Mouse (Mus musculus): ENCODE results near the gene Nat8f3. TPM values are rescaled to one million over a fixed set of nuclear protein-coding genes. Genes with fewer than 3 reads are reported as not detected.
A peak's percentile ranks its signal among the peaks of the same experiment; 100 is the strongest.
"Not testable (repeated sequence)": the region's sequence is repeated elsewhere in the genome, so short reads cannot be mapped to it uniquely, and the experiment has no call there.

Gene Nat8f3
- total RNA-seq (2021): not detected
- 0.64 and 2.7 TPM in 2 replicates for polyA plus RNA-seq (2012; rRNA removed)
- long read RNA-seq: 0 reads

DNA sequence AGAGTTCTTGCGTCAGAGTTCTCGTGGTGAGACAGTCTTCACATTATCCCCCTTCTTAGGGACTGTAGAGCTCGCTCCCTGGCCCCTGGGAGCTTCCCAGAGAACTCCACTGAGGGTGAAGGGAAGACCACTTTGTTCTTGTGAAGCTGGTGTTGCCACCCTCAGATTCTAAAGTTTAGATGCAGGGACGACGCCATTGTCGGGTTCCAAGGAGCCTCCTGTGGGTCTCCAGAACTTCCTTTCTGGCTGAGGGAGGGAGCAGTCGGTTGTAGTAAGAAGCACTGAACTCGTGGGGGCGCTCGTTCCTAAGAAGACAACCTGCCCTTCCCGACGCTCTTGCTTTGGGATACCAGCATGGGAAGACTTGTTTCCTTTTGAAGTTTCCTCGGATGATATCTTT, at the start of gene Nat8f3:
TSS of gene Nat8f3 (minus strand) at position 223 of the 400 bp plus-strand sequence.
- H3K9ac ChIP-seq (ENCODE audit: low read depth, low read length); H3K27me3 ChIP-seq (ENCODE audit: control insufficient read depth, insufficient read depth, low read length); H3K36me3 ChIP-seq (ENCODE audit: control insufficient read depth, insufficient read depth, low read length); H3K79me2 ChIP-seq (replicated peaks; ENCODE audit: control insufficient read depth, insufficient read depth, low read length); H3K27ac ChIP-seq; intact Hi-C loops (cut with DNase I); H3K4me1 ChIP-seq (ENCODE audit: control insufficient read depth, insufficient read depth, low read length); H3K4me3 ChIP-seq: not testable (repeated sequence)
- DNase-seq: peak; percentile 23 to 47
- 59% methylated on average over 13 of the region's 13 CpGs for WGBS
- peak; percentile 51 for TF ChIP-seq CTCF (IDR thresholded peaks at IDR 0.05)

DNA sequence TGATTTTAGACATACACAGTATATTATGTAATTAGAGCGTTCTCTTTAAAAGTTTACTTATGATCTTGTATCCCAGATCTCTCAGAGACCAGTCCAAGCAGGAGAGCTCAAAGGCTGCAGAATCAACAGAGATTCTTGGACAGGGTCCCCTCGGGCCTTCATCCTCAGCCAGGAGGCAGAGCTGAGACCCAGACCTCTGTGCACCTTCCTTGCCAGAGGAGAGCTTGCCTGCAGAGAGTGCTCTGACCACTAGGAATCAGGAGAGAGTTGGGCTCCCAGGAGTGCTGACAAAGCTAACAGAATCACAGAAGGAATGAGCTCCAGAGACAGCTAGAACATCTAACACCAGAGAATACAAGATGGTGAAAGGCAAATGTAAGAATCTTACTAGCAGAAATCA, 47.8 kb upstream of the Nat8f3 start:
- intact Hi-C loops (cut with DNase I): no loop called here
- no peak for DNase-seq
- H3K27ac ChIP-seq: no peak overlapping the region
- H3K4me1 ChIP-seq (ENCODE audit: control insufficient read depth, insufficient read depth, low read length): no peaks in the 10 kb centered on the region
- no peaks in the 10 kb centered on the region for H3K79me2 ChIP-seq (replicated peaks; ENCODE audit: control insufficient read depth, insufficient read depth, low read length)
- H3K36me3 ChIP-seq (ENCODE audit: control insufficient read depth, insufficient read depth, low read length): no peaks in the 10 kb centered on the region
- H3K9ac ChIP-seq (ENCODE audit: low read depth, low read length): no peak overlapping the region
- WGBS: 89% methylated on average over 2 of the region's 2 CpGs
- H3K27me3 ChIP-seq (ENCODE audit: control insufficient read depth, insufficient read depth, low read length): no peaks in the 10 kb centered on the region
- TF ChIP-seq EP300 (IDR thresholded peaks at IDR 0.05; ENCODE audit: insufficient read depth, low read depth, low read length) (no peak), CTCF (IDR thresholded peaks at IDR 0.05) (no peak), POLR2A (IDR thresholded peaks at IDR 0.05; ENCODE audit: insufficient read depth, low read depth, low read length) (no peak)
- no peak overlapping the region for H3K4me3 ChIP-seq

- 39% methylated on average over 3 of the region's 3 CpGs for WGBS
- intact Hi-C loops (cut with DNase I): not testable (repeated sequence)
These were observed 45.5 kb upstream of the Nat8f3 start for GRCm38 (mm10) chr6:85810942-85811537.

DNA sequence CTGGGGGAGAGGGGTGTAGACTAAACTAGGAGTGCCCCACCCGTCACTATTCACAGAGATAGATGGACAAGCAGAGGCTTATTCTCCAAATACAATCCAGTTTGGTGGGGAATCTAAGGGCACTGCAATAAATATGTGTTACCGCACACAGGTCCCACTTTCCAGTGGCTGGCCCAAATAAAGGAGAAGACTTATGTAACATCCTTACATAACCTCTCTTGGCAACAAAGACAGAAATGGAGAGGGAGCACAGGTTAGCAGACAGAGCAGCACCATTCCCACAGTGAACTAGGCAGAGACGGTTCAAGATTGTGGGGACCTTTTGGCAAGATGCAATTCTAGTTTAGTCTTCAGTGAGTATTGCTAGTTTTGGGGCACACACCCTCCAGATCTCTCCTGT, 45.0 kb upstream of the Nat8f3 start:
- 74% methylated on average over 3 of the region's 3 CpGs for WGBS
- H3K27ac ChIP-seq; H3K9ac ChIP-seq (ENCODE audit: low read depth, low read length); H3K4me3 ChIP-seq; H3K27me3 ChIP-seq (ENCODE audit: control insufficient read depth, insufficient read depth, low read length); H3K79me2 ChIP-seq (replicated peaks; ENCODE audit: control insufficient read depth, insufficient read depth, low read length); intact Hi-C loops (cut with DNase I); H3K4me1 ChIP-seq (ENCODE audit: control insufficient read depth, insufficient read depth, low read length); H3K36me3 ChIP-seq (ENCODE audit: control insufficient read depth, insufficient read depth, low read length); DNase-seq: not testable (repeated sequence)

More at GRCm38 (mm10) chr6:85810942-85811537, 45.5 kb upstream of the Nat8f3 start:
- H3K4me1 ChIP-seq (ENCODE audit: control insufficient read depth, insufficient read depth, low read length); H3K4me3 ChIP-seq; H3K36me3 ChIP-seq (ENCODE audit: control insufficient read depth, insufficient read depth, low read length); H3K27me3 ChIP-seq (ENCODE audit: control insufficient read depth, insufficient read depth, low read length); H3K79me2 ChIP-seq (replicated peaks; ENCODE audit: control insufficient read depth, insufficient read depth, low read length); H3K27ac ChIP-seq; H3K9ac ChIP-seq (ENCODE audit: low read depth, low read length): not testable (repeated sequence)
- DNase-seq: peak in 1 of 2 experiments; percentile 7

DNA sequence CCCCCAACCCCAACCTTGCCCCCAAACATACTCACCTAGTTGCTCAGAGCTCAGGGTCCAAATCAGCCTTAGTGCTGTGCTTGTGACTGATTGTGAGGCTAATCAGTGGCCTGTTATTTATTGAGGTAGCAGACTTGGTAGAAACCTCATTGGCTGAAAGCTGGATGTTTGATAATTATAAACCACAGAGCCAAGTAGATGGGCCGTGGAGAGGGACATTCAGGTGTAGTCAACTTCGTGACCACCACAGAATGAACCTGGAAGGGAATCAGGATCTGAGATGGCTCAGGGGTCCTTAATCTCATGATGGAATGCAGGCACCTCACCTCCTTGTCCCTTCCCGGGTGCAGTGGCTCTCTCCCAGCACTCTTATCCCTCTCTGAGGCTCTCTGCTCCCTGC, 44.2 kb upstream of the Nat8f3 start:
- H3K79me2 ChIP-seq (replicated peaks; ENCODE audit: control insufficient read depth, insufficient read depth, low read length); H3K27me3 ChIP-seq (ENCODE audit: control insufficient read depth, insufficient read depth, low read length); intact Hi-C loops (cut with DNase I); H3K27ac ChIP-seq; H3K9ac ChIP-seq (ENCODE audit: low read depth, low read length); H3K4me1 ChIP-seq (ENCODE audit: control insufficient read depth, insufficient read depth, low read length); H3K36me3 ChIP-seq (ENCODE audit: control insufficient read depth, insufficient read depth, low read length); DNase-seq; H3K4me3 ChIP-seq: not testable (repeated sequence)
- 54% methylated on average over 3 of the region's 3 CpGs for WGBS

DNA sequence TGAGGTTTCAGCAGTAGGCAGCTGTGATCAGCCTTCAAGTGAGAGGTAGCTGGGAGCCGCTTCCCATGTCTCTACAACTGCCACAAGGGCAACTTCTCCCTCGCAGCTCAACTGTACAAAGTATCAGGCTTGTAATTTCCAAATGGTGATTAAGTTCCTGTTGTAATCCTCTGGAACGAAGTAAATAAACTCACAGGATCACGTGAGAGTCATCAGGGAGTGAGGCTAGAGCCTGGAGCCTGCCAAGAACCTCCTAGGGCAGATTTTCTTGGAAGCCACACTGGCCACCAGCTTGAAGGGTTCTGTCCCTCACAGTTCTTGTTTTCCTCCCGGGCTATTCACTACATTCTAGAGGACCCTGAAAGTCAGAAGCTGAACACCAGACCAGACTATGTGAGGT, 37.6 kb upstream of the Nat8f3 start:
- 42% methylated on average over 5 of the region's 5 CpGs for WGBS

DNA sequence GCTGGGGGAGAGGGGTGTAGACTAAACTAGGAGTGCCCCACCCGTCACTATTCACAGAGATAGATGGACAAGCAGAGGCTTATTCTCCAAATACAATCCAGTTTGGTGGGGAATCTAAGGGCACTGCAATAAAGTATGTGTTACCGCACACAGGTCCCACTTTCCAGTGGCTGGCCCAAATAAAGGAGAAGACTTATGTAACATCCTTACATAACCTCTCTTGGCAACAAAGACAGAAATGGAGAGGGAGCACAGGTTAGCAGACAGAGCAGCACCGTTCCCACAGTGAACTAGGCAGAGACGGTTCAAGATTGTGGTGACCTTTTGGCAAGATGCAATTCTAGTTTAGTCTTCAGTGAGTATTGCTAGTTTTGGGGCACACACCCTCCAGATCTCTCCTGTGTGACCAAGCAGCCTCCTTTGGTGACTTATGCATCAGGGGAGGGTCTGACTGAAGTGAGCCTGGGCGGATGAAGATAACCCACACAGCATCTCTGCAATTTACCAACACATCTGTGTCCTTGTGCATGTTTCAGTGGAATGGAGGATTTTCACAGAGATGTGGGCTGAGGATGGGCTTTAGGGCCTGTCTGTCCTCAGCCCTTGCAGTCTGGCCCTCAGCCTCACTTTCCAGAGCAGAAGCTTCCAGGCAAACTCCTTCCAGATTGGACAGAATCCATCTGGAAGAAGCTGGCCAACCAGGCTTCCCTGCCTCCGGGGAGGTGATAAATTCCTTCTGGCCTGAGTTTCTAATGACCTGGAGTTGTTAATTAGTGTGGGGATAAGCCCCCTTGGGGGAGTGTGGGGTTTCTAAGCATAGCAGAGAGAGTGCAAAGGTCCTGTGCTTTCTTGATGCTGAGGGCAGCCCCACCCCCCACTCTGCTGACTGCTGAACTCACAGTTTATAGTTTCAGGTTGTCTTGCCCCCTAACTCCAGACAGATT, 2.2 kb downstream of the Nat8f3 start:
- intact Hi-C loops (cut with DNase I); H3K79me2 ChIP-seq (replicated peaks; ENCODE audit: control insufficient read depth, insufficient read depth, low read length); H3K9ac ChIP-seq (ENCODE audit: low read depth, low read length); H3K27ac ChIP-seq; H3K27me3 ChIP-seq (ENCODE audit: control insufficient read depth, insufficient read depth, low read length); H3K36me3 ChIP-seq (ENCODE audit: control insufficient read depth, insufficient read depth, low read length); H3K4me1 ChIP-seq (ENCODE audit: control insufficient read depth, insufficient read depth, low read length); H3K4me3 ChIP-seq; DNase-seq: not testable (repeated sequence)
- 60% methylated on average over 6 of the region's 6 CpGs for WGBS

More for the DNA sequence above, 37.6 kb upstream of the Nat8f3 start:
- H3K9ac ChIP-seq (ENCODE audit: low read depth, low read length); H3K79me2 ChIP-seq (replicated peaks; ENCODE audit: control insufficient read depth, insufficient read depth, low read length); H3K27ac ChIP-seq; H3K4me3 ChIP-seq; H3K36me3 ChIP-seq (ENCODE audit: control insufficient read depth, insufficient read depth, low read length); intact Hi-C loops (cut with DNase I); H3K27me3 ChIP-seq (ENCODE audit: control insufficient read depth, insufficient read depth, low read length); H3K4me1 ChIP-seq (ENCODE audit: control insufficient read depth, insufficient read depth, low read length): not testable (repeated sequence)
- DNase-seq: peak; percentile 35 to 48

GRCm38 (mm10) chr6:85762678-85763077, 2.9 kb downstream of the Nat8f3 start:
- H3K4me3 ChIP-seq; intact Hi-C loops (cut with DNase I); H3K27me3 ChIP-seq (ENCODE audit: control insufficient read depth, insufficient read depth, low read length); H3K79me2 ChIP-seq (replicated peaks; ENCODE audit: control insufficient read depth, insufficient read depth, low read length); H3K9ac ChIP-seq (ENCODE audit: low read depth, low read length); H3K36me3 ChIP-seq (ENCODE audit: control insufficient read depth, insufficient read depth, low read length); DNase-seq; H3K27ac ChIP-seq; H3K4me1 ChIP-seq (ENCODE audit: control insufficient read depth, insufficient read depth, low read length): not testable (repeated sequence)
- 56% methylated on average over 2 of the region's 2 CpGs for WGBS

GRCm38 (mm10) chr6:85755705-85756249, 9.8 kb downstream of the Nat8f3 start:
- H3K4me1 ChIP-seq (ENCODE audit: control insufficient read depth, insufficient read depth, low read length); intact Hi-C loops (cut with DNase I); H3K27ac ChIP-seq; H3K9ac ChIP-seq (ENCODE audit: low read depth, low read length); H3K36me3 ChIP-seq (ENCODE audit: control insufficient read depth, insufficient read depth, low read length); H3K4me3 ChIP-seq; H3K79me2 ChIP-seq (replicated peaks; ENCODE audit: control insufficient read depth, insufficient read depth, low read length); H3K27me3 ChIP-seq (ENCODE audit: control insufficient read depth, insufficient read depth, low read length): not testable (repeated sequence)
- WGBS: 17% methylated on average over 3 of the region's 6 CpGs
- DNase-seq: peak; percentile 18 to 28

All from heart, adult 2 months (tissue).